Mouse (Mus musculus): ENCODE measurements at regions not wholly inside any gene's neighbourhood (a gene's known extent, or its start where the extent isn't known, plus 50 kb on each side); places are given as distances from the start of the nearest gene placed in this dataset.

DNA sequence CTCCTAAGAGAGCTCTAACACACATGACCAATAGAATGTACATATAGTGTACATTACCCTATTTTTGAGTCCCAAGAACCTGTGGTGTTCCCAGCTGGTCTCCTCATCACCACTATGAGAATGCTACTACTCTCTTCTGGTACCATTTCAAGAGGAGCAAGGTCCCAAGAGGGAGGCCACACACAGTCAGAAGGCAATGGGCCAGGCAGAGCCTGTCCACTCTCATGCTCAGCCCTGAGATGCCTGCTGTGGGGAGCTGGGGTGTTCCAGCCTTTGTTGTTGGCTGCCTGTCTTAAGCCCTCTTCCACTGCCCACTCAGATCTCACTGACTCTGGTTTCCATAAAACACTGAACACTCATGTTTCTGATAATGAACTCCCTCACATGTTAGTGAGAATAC is 79.7 kb upstream of the Lrpap1 start:
- no peak overlapping the region for H3K4me2 ChIP-seq (ENCODE audit: low read depth, low read length)
- H3K27ac ChIP-seq (ENCODE audit: low read length) = no peak overlapping the region
- H3K36me3 ChIP-seq (ENCODE audit: control insufficient read depth, insufficient read depth, low read length) = no peaks in the 10 kb centered on the region
- H3K9ac ChIP-seq (ENCODE audit: low read length) = no peak overlapping the region
- no peaks in the 10 kb centered on the region for H3K9me3 ChIP-seq (replicated peaks; ENCODE audit: control insufficient read depth, low read length)
- H3K4me3 ChIP-seq (replicated peaks; ENCODE audit: low read length) = no peak overlapping the region
- no peaks in the 10 kb centered on the region for H3K4me1 ChIP-seq (ENCODE audit: control insufficient read depth, insufficient read depth, low read length)
- no peak for ATAC-seq (ENCODE audit: insufficient read depth, low FRiP score)
- no peaks in the 10 kb centered on the region for H3K27me3 ChIP-seq (ENCODE audit: control insufficient read depth, insufficient read depth, low read length)

DNA sequence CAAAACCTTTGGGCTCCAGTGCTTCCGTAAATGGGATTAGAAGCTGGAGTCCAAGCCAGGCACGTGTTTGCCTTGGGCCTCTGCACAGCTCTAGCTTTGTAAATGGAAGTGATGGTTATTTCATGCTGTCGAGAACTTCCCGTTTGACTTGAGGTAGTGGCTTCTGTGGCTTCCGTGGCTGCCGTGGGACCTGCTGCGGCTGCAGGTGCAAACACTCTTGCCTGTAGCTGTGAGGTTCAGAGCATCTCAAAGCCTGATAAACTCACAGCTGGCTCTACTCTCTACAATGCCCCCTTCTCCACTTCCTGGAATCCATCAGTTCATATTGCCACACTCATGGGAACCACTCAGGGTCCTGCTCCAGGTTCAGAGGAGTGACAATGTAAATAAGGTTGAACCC is 77.9 kb upstream of the Lrpap1 start:
- Histone ChIP-seq H3K36me3 (ENCODE audit: control insufficient read depth, insufficient read depth, low read length) (no peaks in the 10 kb centered on the region), H3K9ac (ENCODE audit: low read length) (no peak overlapping the region), H3K27ac (ENCODE audit: low read length) (no peak overlapping the region), H3K9me3 (replicated peaks; ENCODE audit: control insufficient read depth, low read length) (no peaks in the 10 kb centered on the region), H3K4me3 (replicated peaks; ENCODE audit: low read length) (no peak overlapping the region), H3K27me3 (ENCODE audit: control insufficient read depth, insufficient read depth, low read length) (no peaks in the 10 kb centered on the region), H3K4me2 (ENCODE audit: low read depth, low read length) (no peak overlapping the region), H3K4me1 (ENCODE audit: control insufficient read depth, insufficient read depth, low read length) (no peaks in the 10 kb centered on the region)
- 81% methylated on average over 7 of the region's 7 CpGs for WGBS
- ATAC-seq (ENCODE audit: insufficient read depth, low FRiP score) = no peak

DNA sequence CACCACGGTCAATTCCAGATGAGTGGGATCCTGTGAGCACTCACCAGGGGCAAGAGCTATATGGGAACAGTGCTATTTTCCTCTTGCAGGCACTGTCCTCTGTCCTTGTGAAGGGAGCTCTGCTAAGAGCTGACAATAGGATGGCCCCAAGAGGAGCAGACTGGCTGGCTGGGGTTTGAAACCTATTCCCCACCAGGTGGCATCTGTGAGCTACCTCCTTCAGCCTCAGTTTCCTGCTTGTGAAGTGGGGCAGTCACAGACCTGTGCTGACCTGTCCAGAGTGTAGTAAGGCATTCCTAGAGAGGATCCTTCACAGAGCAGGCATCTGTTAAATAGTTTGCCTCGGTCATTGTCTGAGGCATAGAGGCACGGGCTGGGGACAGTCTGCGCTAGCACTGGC is 71.8 kb upstream of the Lrpap1 start:
- 74% methylated on average over 4 of the region's 4 CpGs for WGBS
- ATAC-seq (ENCODE audit: insufficient read depth, low FRiP score) = no peak

DNA sequence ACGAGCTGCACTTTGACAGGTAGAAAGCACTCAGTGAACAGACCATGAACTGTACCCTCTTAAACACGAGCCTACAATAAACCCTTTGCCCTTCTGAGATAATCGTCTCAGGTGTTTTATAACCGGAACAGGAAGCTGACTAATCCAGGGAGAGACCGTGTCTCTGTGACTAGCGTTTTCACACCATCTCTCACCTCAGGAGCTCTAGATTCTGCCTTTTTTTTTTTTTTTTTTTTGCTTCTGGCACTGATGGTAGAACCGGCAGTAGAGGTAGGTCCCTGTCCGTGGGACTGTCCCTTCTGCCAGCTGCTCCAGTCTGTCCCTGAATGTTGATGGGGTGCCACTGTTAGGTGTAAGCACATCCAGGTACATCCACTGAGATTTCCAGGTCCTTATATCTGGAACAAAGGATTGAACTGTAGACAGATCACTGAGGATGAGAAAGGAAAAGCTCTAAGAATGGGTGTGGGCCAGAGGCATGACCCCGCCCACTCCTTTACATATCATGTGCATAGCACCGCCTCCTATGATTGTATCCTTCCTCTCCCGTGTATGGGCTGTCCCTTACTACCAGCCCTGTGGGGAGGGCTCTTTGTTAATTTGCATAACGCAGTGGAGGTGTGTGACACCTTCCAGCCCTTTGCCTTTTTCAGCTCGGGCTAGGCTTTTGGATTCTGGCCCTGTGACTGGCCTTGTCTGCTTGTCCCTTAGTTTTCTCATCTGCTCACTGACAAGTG is 70.7 kb upstream of the Lrpap1 start:
- Histone ChIP-seq H3K4me3 (replicated peaks; ENCODE audit: low read length) (no peak overlapping the region), H3K27me3 (ENCODE audit: control insufficient read depth, insufficient read depth, low read length) (no peaks in the 10 kb centered on the region; the same call in 1 of the 2 replicates), H3K36me3 (ENCODE audit: control insufficient read depth, insufficient read depth, low read length) (no peaks in the 10 kb centered on the region), H3K9ac (ENCODE audit: low read length) (no peak overlapping the region), H3K9me3 (replicated peaks; ENCODE audit: control insufficient read depth, low read length) (no peaks in the 10 kb centered on the region), H3K4me2 (ENCODE audit: low read depth, low read length) (no peak overlapping the region), H3K4me1 (ENCODE audit: control insufficient read depth, insufficient read depth, low read length) (no peaks in the 10 kb centered on the region), H3K27ac (ENCODE audit: low read length) (no peak overlapping the region)
- 47% methylated on average over 13 of the region's 13 CpGs for WGBS
- 0 out of 2 replicates have a peak, but pooled peaks have one; percentile 37 for ATAC-seq (ENCODE audit: insufficient read depth, low FRiP score)

More for the DNA sequence above, 71.8 kb upstream of the Lrpap1 start:
- no peak overlapping the region for H3K9ac ChIP-seq (ENCODE audit: low read length)
- H3K4me3 ChIP-seq (replicated peaks; ENCODE audit: low read length) = no peak overlapping the region
- no peak overlapping the region for H3K4me2 ChIP-seq (ENCODE audit: low read depth, low read length)
- no peaks in the 10 kb centered on the region; the same call in 1 of the 2 replicates for H3K27me3 ChIP-seq (ENCODE audit: control insufficient read depth, insufficient read depth, low read length)
- no peaks in the 10 kb centered on the region for H3K4me1 ChIP-seq (ENCODE audit: control insufficient read depth, insufficient read depth, low read length)
- no peaks in the 10 kb centered on the region for H3K9me3 ChIP-seq (replicated peaks; ENCODE audit: control insufficient read depth, low read length)
- H3K27ac ChIP-seq (ENCODE audit: low read length) = no peak overlapping the region
- no peaks in the 10 kb centered on the region for H3K36me3 ChIP-seq (ENCODE audit: control insufficient read depth, insufficient read depth, low read length)

GRCm38 (mm10) chr5:35174318-35174717 is 68.8 kb upstream of the Lrpap1 start:
- H3K4me2 ChIP-seq (ENCODE audit: low read depth, low read length) = no peak overlapping the region
- no peak for ATAC-seq (ENCODE audit: insufficient read depth, low FRiP score)
- no peaks in the 10 kb centered on the region for H3K9me3 ChIP-seq (replicated peaks; ENCODE audit: control insufficient read depth, low read length)
- H3K36me3 ChIP-seq (ENCODE audit: control insufficient read depth, insufficient read depth, low read length) = no peaks in the 10 kb centered on the region
- no peak overlapping the region for H3K27ac ChIP-seq (ENCODE audit: low read length)
- H3K27me3 ChIP-seq (ENCODE audit: control insufficient read depth, insufficient read depth, low read length) = no peaks in the 10 kb centered on the region; the same call in 1 of the 2 replicates
- 53% methylated on average over 4 of the region's 4 CpGs for WGBS
- no peak overlapping the region for H3K4me3 ChIP-seq (replicated peaks; ENCODE audit: low read length)
- no peaks in the 10 kb centered on the region for H3K4me1 ChIP-seq (ENCODE audit: control insufficient read depth, insufficient read depth, low read length)
- H3K9ac ChIP-seq (ENCODE audit: low read length) = no peak overlapping the region

GRCm38 (mm10) chr5:35171336-35171735 is 65.8 kb upstream of the Lrpap1 start:
- H3K4me3 ChIP-seq (replicated peaks; ENCODE audit: low read length) = no peak overlapping the region
- H3K36me3 ChIP-seq (ENCODE audit: control insufficient read depth, insufficient read depth, low read length) = no peaks in the 10 kb centered on the region
- H3K4me2 ChIP-seq (ENCODE audit: low read depth, low read length) = no peak overlapping the region
- no peaks in the 10 kb centered on the region for H3K4me1 ChIP-seq (ENCODE audit: control insufficient read depth, insufficient read depth, low read length)
- no peak overlapping the region for H3K27ac ChIP-seq (ENCODE audit: low read length)
- peaks cover 3% of the 10 kb centered on the region; the same call in 1 of the 2 replicates for H3K9me3 ChIP-seq (replicated peaks; ENCODE audit: control insufficient read depth, low read length)
- WGBS = 68% methylated on average over 3 of the region's 3 CpGs
- no peak for ATAC-seq (ENCODE audit: insufficient read depth, low FRiP score)
- no peaks in the 10 kb centered on the region for H3K27me3 ChIP-seq (ENCODE audit: control insufficient read depth, insufficient read depth, low read length)
- H3K9ac ChIP-seq (ENCODE audit: low read length) = no peak overlapping the region

- Histone ChIP-seq H3K27me3 (ENCODE audit: control insufficient read depth, insufficient read depth, low read length) (no peaks in the 10 kb centered on the region), H3K4me3 (replicated peaks; ENCODE audit: low read length) (no peak overlapping the region), H3K27ac (ENCODE audit: low read length) (no peak overlapping the region), H3K4me2 (ENCODE audit: low read depth, low read length) (no peak overlapping the region), H3K36me3 (ENCODE audit: control insufficient read depth, insufficient read depth, low read length) (no peaks in the 10 kb centered on the region), H3K9ac (ENCODE audit: low read length) (no peak overlapping the region), H3K4me1 (ENCODE audit: control insufficient read depth, insufficient read depth, low read length) (no peaks in the 10 kb centered on the region), H3K9me3 (replicated peaks; ENCODE audit: control insufficient read depth, low read length) (peaks cover 3% of the 10 kb centered on the region; the same call in 1 of the 2 replicates)
- WGBS = 79% methylated on average over 11 of the region's 11 CpGs
- ATAC-seq (ENCODE audit: insufficient read depth, low FRiP score) = no peak
These were observed 65.0 kb upstream of the Lrpap1 start for GRCm38 (mm10) chr5:35170369-35171130.

GRCm38 (mm10) chr5:35169614-35170293 is 64.2 kb upstream of the Lrpap1 start:
- no peaks in the 10 kb centered on the region for H3K4me1 ChIP-seq (ENCODE audit: control insufficient read depth, insufficient read depth, low read length)
- H3K9me3 ChIP-seq (replicated peaks; ENCODE audit: control insufficient read depth, low read length) = peaks cover 3% of the 10 kb centered on the region; the same call in 1 of the 2 replicates
- ATAC-seq (ENCODE audit: insufficient read depth, low FRiP score) = no peak
- no peak overlapping the region for H3K9ac ChIP-seq (ENCODE audit: low read length)
- no peak overlapping the region for H3K4me3 ChIP-seq (replicated peaks; ENCODE audit: low read length)
- no peaks in the 10 kb centered on the region for H3K36me3 ChIP-seq (ENCODE audit: control insufficient read depth, insufficient read depth, low read length)
- no peaks in the 10 kb centered on the region for H3K27me3 ChIP-seq (ENCODE audit: control insufficient read depth, insufficient read depth, low read length)
- H3K4me2 ChIP-seq (ENCODE audit: low read depth, low read length) = no peak overlapping the region
- 75% methylated on average over 7 of the region's 7 CpGs for WGBS
- H3K27ac ChIP-seq (ENCODE audit: low read length) = no peak overlapping the region

GRCm38 (mm10) chr5:35168853-35169252 is 63.3 kb upstream of the Lrpap1 start:
- Histone ChIP-seq H3K27me3 (ENCODE audit: control insufficient read depth, insufficient read depth, low read length) (no peaks in the 10 kb centered on the region), H3K9me3 (replicated peaks; ENCODE audit: control insufficient read depth, low read length) (peaks cover 3% of the 10 kb centered on the region; the same call in 1 of the 2 replicates), H3K4me1 (ENCODE audit: control insufficient read depth, insufficient read depth, low read length) (no peaks in the 10 kb centered on the region), H3K36me3 (ENCODE audit: control insufficient read depth, insufficient read depth, low read length) (no peaks in the 10 kb centered on the region), H3K9ac (ENCODE audit: low read length) (no peak overlapping the region), H3K4me3 (replicated peaks; ENCODE audit: low read length) (no peak overlapping the region), H3K4me2 (ENCODE audit: low read depth, low read length) (no peak overlapping the region), H3K27ac (ENCODE audit: low read length) (no peak overlapping the region)
- ATAC-seq (ENCODE audit: insufficient read depth, low FRiP score) = no peak
- 76% methylated on average over 5 of the region's 5 CpGs for WGBS

Measured in stomach, embryonic 16.5 days (tissue).